Mouse (Mus musculus) right cerebral cortex, postnatal 10 days (tissue): ENCODE data around the gene Rftn1.
A peak's percentile ranks its signal among the peaks of the same experiment; 100 is the strongest.
"Not testable (repeated sequence)": the region's sequence is repeated elsewhere in the genome, so short reads cannot be mapped to it uniquely, and the experiment has no call there.

Source experiments
- DNase-seq, 2 experiments: peaks; one replicate each; pipeline ENCODE4 v3.0.0; 2021; ENCODE audit warnings: low spot score in 2 of 2

Gene Rftn1

GRCm38 (mm10) chr17:50128392-50128791, 62.1 kb downstream of the Rftn1 start:
- DNase-seq = no peak

DNA sequence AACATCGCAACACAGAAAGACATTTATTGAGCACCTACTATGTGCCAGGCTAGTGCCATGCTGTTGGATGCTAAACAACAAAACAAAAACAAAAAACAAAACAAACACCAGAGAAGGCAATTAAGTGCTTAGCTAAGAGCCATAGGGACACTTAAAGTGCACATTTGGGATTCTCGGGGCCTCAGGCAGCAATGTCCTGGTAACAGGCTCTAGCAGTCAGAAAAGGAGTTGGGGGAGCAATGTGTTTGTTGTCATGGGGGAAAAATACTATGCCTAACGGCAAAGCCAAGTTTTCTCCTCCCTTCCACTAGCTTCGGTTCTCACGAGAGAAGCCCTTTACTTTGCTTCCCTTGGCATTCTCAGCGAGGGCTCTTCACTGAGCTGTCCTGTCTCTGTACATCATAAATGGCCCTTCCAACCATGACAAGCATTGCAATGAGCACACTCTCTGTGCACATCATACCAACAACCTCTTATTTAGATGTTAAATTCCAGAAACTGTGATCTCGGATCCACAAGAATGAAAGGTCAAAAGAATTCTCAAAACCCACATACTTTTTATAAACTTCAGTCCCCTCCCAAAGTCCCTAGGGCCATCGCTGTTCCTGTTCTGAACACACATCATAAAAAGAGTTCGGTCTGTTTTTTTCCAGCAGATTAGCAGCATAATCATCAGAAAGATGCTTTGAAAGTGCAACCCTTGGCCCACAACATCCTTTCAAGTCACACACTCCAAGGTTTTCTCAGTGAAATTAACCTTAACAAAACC, 63.2 kb downstream of the Rftn1 start:
- no peak for DNase-seq

DNA sequence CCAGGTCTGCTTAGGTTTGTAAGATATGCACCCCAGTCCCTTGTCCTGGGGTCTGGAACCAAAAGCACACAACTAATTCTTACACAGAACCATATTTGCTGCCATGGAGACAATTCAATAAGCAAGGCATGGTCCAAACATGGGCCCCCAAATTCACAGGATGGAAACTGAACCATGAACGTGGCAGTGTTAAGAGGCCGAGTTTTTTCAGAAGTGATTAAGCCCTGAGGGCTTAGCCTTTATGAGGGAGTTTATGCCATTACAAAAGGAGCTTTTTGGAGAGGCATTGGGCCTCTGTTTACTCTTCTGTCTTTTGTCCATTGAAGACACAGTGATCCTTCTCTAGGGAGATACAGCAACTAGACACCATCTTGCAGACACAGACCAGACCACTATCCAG, 63.9 kb downstream of the Rftn1 start:
- no peak for DNase-seq

- DNase-seq = no peak
Observed at GRCm38 (mm10) chr17:50125900-50126299, 64.6 kb downstream of the Rftn1 start.

DNA sequence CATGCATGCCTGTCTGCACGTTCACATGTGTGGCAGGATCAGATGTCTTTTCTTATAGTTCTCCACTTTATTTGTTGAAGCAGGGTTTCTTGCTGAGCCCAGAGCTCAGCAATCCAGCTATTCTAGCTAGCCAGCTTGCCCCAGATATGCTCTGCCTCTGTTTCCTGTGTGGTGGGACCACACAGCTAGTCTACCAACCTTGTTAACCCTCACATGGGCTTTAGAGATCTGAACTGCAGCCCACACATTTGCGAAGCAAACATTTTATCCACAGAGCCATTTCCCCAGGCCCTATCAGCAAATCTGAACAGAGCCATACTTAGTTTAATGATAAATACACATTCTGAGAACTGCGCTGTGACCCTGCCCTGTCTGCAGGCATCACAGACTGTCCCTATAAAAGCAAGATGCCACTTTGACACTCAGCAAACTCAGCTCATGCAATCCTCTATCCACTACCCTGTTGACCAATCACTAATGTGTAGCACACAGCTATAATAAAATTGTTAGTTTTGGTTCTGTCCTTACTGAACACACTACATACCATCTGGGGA, 65.2 kb downstream of the Rftn1 start:
- no peak for DNase-seq

DNA sequence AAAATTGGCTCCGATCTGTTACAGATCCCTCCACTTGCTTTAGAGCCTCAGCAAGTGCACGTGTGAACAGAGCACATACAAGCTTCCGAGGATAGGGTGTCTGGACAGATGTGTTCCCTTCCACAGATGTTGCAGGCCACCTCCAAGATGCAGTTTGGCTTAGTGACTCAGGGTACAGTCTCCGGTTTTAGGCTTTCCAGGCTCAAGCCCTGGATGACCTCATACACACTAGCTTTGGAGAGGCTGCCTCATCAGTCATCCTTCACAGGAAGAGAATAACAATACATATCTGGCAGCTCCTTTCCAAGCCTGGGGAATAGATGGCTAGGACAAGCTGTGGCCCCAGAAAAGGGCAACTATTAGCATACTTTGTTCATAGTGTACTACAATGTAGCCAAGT, 65.8 kb downstream of the Rftn1 start:
- DNase-seq = no peak

DNA sequence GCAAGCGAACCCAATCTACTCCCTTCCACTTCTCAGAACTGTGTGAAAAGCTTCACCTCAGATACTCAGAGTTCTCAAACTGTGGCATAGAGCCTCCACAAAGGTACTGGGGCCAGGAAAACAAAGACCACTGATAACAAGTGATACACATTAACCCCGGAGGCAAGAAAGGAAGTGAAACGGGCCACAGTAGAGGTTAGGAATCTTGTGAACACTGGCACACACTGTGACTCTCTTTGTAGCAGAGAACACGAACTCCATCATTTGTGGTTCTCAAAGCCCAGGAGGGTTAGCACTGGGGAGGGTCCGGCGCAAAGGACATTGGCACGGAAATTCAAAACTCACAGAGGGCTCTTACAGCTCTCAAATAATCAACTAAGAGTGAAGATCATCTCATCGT, 67.9 kb downstream of the Rftn1 start:
- DNase-seq = no peak

GRCm38 (mm10) chr17:50120098-50120497, 70.4 kb downstream of the Rftn1 start:
- no peak for DNase-seq

DNA sequence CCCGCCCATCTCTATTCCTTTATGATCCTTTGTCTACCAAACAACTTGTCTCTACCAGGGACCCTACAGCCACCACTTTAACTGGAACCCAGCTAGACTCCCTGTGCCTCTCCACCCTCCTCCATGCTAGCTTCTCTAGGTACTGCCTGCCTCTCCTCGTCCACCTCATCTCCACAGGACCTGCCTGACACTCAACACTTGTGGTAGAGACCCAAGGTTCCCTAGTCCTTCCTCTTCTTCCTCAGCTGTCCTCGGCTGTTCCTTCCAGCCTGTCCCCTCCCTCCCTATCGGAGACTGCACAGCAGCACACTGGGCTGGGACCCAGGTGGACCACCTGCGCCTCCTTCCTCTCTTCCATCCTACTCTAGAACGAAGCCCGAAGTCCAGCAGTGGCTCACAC, 73.0 kb downstream of the Rftn1 start:
- DNase-seq = no peak

DNA sequence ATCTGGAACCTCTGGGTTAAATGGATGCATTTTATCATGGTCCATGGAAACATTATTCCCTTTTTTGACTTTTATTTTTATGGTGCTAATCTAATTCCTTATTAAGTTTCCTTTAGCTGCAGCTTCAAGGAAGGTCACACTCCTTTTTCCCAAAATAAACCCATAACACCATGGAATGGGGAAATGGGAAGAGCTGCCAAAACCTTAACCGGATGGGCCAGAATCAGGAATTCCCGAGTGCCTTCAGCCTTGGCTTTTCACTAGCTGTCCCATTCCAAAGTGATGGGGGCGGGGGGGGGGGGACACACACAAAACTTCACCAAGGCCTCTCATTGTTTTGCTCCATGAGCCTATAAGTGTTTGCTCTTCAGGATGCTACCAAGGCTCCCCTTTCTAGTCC, 73.5 kb downstream of the Rftn1 start:
- DNase-seq = no peak

GRCm38 (mm10) chr17:50116401-50116800, 74.1 kb downstream of the Rftn1 start:
- DNase-seq = not testable (repeated sequence)

DNA sequence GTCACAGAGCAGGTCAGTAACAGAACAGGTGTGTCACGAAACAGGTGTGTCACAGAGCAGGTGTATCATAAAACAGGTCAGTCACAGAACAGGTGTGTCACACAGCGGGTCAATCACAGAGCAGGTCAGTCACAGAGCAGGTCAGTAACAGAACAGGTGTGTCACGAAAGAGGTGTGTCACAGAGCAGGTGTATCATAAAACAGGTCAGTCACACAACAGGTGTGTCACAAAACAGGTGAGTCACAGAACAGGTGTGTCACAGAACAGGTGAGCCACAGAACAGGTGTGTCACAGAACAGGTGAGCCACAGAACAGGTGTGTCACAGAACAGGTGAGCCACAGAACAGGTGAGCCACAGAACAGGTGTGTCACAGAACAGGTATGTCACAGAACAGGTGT, 74.8 kb downstream of the Rftn1 start:
- not testable (repeated sequence) for DNase-seq

- DNase-seq = peak; percentile 53 to 60
Observed at GRCm38 (mm10) chr17:50114659-50115058, 75.8 kb downstream of the Rftn1 start.

DNA sequence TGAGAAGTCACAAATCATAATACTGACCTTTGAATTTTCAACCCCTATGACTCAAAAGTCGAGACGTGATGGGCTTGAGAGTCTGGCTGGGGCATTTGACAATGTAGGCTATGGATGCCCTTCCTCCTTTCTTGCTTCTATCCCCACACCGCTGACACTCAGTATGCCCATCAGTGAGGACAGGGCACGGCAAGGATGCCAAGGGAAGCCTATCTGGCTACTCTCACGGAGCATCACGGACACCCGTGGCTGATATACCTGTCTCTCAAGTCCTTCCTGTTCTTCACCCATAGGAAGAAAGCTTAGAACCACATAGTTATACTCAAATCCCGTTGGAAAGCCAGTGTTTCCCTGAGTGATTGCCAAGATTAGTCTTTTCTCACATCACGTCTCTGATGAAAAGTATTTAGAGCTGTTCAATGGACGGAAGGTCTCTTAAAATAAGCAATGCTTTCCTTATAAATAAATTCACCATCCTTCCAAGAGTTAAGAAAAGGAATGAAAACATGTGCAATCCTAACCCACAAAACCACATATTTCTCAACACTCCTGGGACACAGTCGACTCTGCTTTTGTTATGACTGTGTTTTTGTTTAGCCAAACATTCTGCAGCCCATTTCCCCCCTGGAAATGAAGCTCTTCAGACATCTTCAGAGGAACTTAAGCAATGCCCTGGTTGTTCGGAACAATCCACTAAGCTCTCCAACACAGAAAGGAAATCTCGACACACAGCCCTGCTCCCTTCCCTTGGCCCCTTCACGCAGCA, 79.6 kb downstream of the Rftn1 start:
- DNase-seq = no peak

DNA sequence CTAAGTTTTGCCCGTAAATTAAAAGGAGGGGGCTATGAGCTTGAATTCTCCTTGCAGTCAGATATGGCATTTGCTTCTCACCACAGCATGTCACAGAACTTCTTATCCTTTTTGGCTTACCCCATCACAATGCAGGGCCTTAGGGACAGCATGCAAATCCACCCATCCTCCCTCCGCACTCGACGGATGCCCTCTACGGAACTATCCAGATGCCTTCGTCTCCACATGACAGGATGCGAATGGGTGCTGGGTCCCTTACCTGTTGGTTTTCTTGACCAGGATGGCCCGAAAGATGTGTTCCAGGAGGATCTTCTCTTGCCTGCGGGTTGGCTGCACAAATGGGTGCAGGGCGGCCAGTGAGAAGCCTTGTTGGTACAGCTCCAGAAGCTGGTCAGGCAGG, 83.7 kb downstream of the Rftn1 start:
- no peak for DNase-seq

DNA sequence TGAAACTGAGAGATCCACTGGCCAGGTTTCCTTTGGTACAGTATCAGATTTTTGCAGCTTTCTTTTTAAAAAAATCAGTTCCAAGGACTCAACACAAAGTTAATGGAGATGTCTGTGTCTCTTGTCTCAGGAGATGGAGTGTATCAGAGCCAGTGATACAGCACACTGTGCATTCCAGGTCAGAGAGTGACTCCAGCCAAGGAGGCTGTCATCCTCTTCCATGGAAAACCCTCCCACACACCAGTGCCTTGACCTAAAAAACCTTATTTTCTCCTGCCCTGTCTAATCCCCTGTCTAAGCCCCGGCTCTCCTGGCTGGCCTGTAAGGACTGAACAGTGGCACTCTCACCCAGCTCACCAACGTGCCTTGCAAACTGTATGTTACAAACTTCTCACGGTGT, 86.3 kb downstream of the Rftn1 start:
- DNase-seq = no peak

DNA sequence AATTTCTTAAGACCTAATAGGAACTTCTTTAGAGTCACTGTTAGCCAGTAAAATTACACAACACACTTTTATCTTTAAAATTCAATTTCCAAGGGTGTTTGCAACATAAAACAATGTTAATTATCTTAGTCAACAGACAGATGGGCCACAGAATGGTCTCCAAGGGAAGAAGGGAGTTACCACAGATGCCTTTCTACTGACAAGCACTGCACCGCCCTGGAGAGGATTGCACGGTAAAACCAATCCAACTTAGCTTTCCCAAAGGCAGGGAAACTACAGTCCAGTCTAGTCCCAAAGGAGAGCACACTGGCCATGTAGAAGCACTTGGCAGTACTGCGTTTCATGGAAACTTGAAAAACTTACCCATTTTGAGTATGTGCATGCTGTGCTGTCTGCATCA, 89.1 kb downstream of the Rftn1 start:
- DNase-seq = no peak

GRCm38 (mm10) chr17:50100070-50100469, 90.4 kb downstream of the Rftn1 start:
- DNase-seq = no peak

DNA sequence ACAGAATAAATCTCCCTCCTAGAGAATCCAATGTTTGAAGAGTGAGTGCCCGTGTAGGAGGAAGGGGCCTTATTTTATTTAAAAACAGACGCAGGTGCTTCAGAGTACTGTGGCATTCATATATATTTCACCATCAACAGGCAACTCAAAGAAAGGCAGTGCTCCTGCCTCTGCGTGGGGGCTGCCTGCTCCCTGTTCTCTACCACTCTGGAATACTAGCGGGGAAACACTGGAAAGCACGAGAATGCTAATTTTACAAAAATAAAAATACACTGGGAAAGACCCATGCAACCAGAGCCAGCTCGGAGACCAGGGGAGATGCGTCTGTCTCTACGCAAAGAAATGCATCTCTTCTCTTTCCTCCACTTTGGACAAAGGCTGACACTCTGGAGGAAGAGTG, 91.1 kb downstream of the Rftn1 start:
- DNase-seq = no peak

GRCm38 (mm10) chr17:50098297-50098696, 92.2 kb downstream of the Rftn1 start:
- DNase-seq = no peak

DNA sequence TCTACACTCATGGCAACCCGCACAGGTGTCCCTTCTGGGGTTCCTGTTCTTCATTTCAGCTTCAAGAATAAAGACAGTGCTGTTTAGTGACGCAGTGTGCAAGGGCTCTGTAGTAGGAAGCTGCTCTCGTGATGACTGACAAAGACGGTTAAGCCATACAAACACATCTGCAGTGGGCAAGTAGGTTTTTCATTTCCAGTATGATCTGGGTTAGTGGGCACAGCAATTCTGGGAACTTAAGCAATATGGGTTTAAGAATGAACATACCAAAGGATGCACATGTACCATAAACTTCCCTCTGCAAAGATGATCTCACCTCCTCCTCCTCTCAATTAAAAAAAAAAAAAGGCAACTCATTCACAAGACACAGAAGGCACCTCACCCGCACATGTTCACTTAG, 92.6 kb downstream of the Rftn1 start:
- DNase-seq = no peak

GRCm38 (mm10) chr17:50096305-50096704, 94.2 kb downstream of the Rftn1 start:
- DNase-seq = no peak

DNA sequence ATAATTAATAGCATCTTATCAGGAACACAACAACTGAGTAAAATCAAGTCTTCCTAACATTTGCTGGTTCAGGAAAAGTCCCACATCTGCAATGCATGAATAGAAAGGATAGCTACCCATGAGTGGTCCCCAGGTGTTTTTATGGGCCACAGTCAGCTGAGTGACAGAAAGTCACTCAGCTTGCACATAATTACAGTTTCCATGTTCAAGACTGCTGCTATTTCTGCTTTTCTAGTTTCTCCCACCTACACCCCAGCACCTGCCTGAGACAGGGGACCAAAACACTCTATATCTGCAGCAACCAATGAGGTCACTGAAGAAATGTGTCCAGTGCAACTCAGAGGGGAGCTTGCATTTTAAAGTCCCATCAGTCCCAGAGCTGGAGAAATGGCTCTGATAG, 95.9 kb downstream of the Rftn1 start:
- DNase-seq = no peak
